Mouse (Mus musculus): Measurements from ENCODE around the gene 2610528A11Rik. TPM values are rescaled to one million over a fixed set of nuclear protein-coding genes. Genes with fewer than 3 reads are reported as not detected.

2610528A11Rik gene
- polyA plus RNA-seq (2012; rRNA removed): 0.08 and 0.28 TPM in 2 replicates

DNA sequence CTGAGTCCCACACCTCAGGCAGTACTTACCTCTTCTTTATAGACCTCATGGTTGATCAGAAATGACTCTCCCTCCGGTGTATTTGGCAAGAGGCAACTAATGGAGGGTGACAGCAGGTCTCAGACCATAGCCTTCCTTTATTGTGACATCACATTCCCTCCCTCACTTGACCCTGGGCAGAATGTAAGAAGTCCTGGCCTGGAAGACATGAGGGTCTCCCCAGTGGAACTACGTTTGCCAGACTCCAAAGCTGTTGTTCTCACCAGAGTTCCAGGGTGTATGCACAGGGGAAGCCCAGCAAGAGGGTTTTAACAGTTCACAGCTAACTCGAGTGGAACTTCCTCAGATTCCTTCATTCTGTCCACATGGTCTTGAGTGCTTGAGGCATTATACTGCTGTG is at the start of gene 2610528A11Rik:
2610528A11Rik (minus strand) TSS at position 101 of the 400 bp plus-strand sequence.

GRCm38 (mm10) chr14:37135127-37135593 is 21.3 kb upstream of the 2610528A11Rik start, which contains the start of gene Ghitm:
Ghitm (minus strand) TSS chr14:37135272.

GRCm38 (mm10) chr14:37097956-37098530 is 15.8 kb downstream of the 2610528A11Rik start, which contains the start of gene Cdhr1:
Cdhr1 (minus strand) TSS chr14:37098347.

GRCm38 (mm10) chr14:37067629-37068028 is 46.2 kb downstream of the 2610528A11Rik start, which contains the start of gene Lrit2:
Lrit2 (plus strand) TSS chr14:37067929.

Other genes starting within 250 kb of the 2610528A11Rik start
- 2.4 and 2.6 TPM in 2 replicates for gene Ccser2, start 145.2 kb downstream of the 2610528A11Rik start, polyA plus RNA-seq (2012; rRNA removed)
- not detected in 2 replicates for gene Rgr, start 65.1 kb downstream of the 2610528A11Rik start, polyA plus RNA-seq (2012; rRNA removed)
- 0.01 and 0.05 TPM in 2 replicates for gene Lrit1, start 59.2 kb downstream of the 2610528A11Rik start, polyA plus RNA-seq (2012; rRNA removed)
- not detected in 2 replicates for gene Lrit2, start 46.1 kb downstream of the 2610528A11Rik start, polyA plus RNA-seq (2012; rRNA removed)
- gene Cdhr1, start 15.7 kb downstream of the 2610528A11Rik start, polyA plus RNA-seq (2012; rRNA removed): 0.01 and 0.02 TPM in 2 replicates
- 99.3 and 99.7 TPM in 2 replicates for gene Ghitm, start 21.2 kb upstream of the 2610528A11Rik start, polyA plus RNA-seq (2012; rRNA removed)

Measured in liver, embryonic 18 days (tissue).